Mouse (Mus musculus) heart, adult 2 months (tissue): ENCODE measurements at regions not wholly inside any gene's neighbourhood (a gene's known extent, or its start where the extent isn't known, plus 50 kb on each side); places are given as distances from the start of the nearest gene placed in this dataset.

Source experiments
- CTCF ChIP-seq: fragments of 200-600 bp; IDR thresholded peaks from 2 replicates; pipeline ENCODE4 v1.8.1; 2022; ENCODE audit warnings: antibody characterized with exemption, mild to moderate bottlenecking, moderate library complexity
- EP300 ChIP-seq: fragments of 200-500 bp; IDR thresholded peaks from 2 replicates; pipeline ENCODE4 v1.6.1; 2011; ENCODE audit warnings: low read depth, low read length, control low read depth; ENCODE audit not compliant: insufficient read depth
- POLR2A ChIP-seq: fragments of 200-500 bp; IDR thresholded peaks from 2 replicates; pipeline ENCODE4 v1.6.1; 2011; ENCODE audit warnings: mild to moderate bottlenecking, low read depth, low read length, control low read depth; ENCODE audit not compliant: insufficient read depth

GRCm38 (mm10) chr15:10872322-10872967 lies 79.7 kb upstream of the C1qtnf3 start:
- no peak for TF ChIP-seq POLR2A
- peak; percentile 82 for TF ChIP-seq CTCF
- no peak for TF ChIP-seq EP300
